Mouse (Mus musculus) ES-Bruce4 (cell line): Measurements from ENCODE around the gene Cbx1.
A peak's percentile ranks its signal among the peaks of the same experiment; 100 is the strongest.

Experiments used
- EP300 ChIP-seq: IDR thresholded peaks from 2 replicates; pipeline ENCODE4 v1.6.1; 2011; ENCODE audit warnings: low read depth, low read length; ENCODE audit not compliant: insufficient read depth
- POLR2A ChIP-seq: IDR thresholded peaks from one replicate; pipeline ENCODE4 v1.8.1; 2011; ENCODE audit warnings: low read length; ENCODE audit not compliant: insufficient read depth

DNA sequence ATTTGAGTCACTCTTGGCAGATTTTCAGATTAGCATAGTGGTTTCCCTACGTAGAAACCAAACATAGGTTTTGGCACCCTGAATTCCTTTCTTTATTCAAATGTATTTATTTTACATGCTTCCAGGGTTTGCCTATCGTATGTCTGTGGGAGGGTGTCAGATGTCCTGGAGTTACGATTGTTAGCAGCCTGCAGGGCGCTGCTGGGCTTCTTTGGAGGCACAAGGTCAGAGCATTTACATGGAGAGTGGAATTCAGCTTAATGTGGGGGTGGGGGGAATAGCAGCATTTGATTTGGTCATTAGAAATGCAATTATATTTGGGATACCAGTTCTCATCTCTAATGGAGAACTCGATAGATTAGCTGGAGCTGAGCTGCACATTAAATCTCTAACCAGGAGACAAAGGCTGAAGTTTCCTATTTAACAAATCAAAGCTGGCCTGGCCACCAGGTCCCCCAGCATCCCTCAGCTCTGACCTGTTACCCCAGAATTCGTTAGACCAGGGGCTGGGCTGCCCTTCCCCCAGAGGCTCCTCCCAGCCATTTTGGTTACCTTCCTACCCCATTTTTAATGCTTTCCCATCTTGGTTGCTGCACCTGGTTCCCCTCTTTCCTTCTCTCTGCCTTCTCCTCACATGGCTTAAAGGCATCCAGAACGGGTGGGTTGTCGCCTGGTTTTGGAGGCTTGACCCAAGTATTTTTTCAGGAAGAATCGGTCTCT, 2.0 kb upstream of the Cbx1 start:
- peak; percentile 90 for TF ChIP-seq EP300
- no peak for TF ChIP-seq POLR2A
